Mouse (Mus musculus): ENCODE results near the gene Mmp20. TPM values are rescaled to one million over a fixed set of nuclear protein-coding genes. Genes with fewer than 3 reads are reported as not detected.

Mmp20 gene
- polyA plus RNA-seq (2011; ENCODE audit: insufficient read depth, insufficient read length, low read depth, missing spikeins), result not detected in 2 replicates

GRCm38 (mm10) chr9:7627931-7628330 is at the start of gene Mmp20:
Mmp20 (plus strand) TSS chr9:7628231.
- Histone ChIP-seq H3K4me1 (ENCODE audit: control insufficient read depth, insufficient read depth, low read length) (no peaks in the 10 kb centered on the region), H3K9ac (ENCODE audit: low read depth, poor library complexity, severe bottlenecking) (no peak within 1 kb of the TSS), H3K4me3 (ENCODE audit: low read depth, low read length) (no peak within 1 kb of the TSS), H3K27me3 (ENCODE audit: control insufficient read depth, insufficient read depth, low read length, poor library complexity, severe bottlenecking) (no peaks in the 10 kb centered on the region), H3K9me3 (replicated peaks; ENCODE audit: control insufficient read depth, insufficient read depth, low read length, poor library complexity, severe bottlenecking) (no peaks in the 10 kb centered on the region), H3K27ac (ENCODE audit: insufficient read depth, low read length) (no peak within 1 kb of the TSS), H3K36me3 (ENCODE audit: control insufficient read depth, insufficient read depth, low read length, poor library complexity, severe bottlenecking) (no peaks in the 10 kb centered on the region)
- no peak for TF ChIP-seq CTCF (IDR thresholded peaks at IDR 0.05; ENCODE audit: low read depth, low read length)
- no peak for TF ChIP-seq POLR2A (IDR thresholded peaks at IDR 0.05; ENCODE audit: insufficient read depth, low read length)
- TF ChIP-seq EP300 (IDR thresholded peaks at IDR 0.05; ENCODE audit: insufficient read depth, low read depth, low read length), result no peak

GRCm38 (mm10) chr9:7590063-7590462 is 38.0 kb upstream of the Mmp20 start:
- Histone ChIP-seq H3K27ac (ENCODE audit: insufficient read depth, low read length) (no peak overlapping the region), H3K4me1 (ENCODE audit: control insufficient read depth, insufficient read depth, low read length) (no peaks in the 10 kb centered on the region), H3K27me3 (ENCODE audit: control insufficient read depth, insufficient read depth, low read length, poor library complexity, severe bottlenecking) (no peaks in the 10 kb centered on the region), H3K9me3 (replicated peaks; ENCODE audit: control insufficient read depth, insufficient read depth, low read length, poor library complexity, severe bottlenecking) (no peaks in the 10 kb centered on the region), H3K36me3 (ENCODE audit: control insufficient read depth, insufficient read depth, low read length, poor library complexity, severe bottlenecking) (no peaks in the 10 kb centered on the region), H3K4me3 (ENCODE audit: low read depth, low read length) (no peak overlapping the region), H3K9ac (ENCODE audit: low read depth, poor library complexity, severe bottlenecking) (no peak overlapping the region)
- TF ChIP-seq CTCF (IDR thresholded peaks at IDR 0.05; ENCODE audit: low read depth, low read length) (no peak), POLR2A (IDR thresholded peaks at IDR 0.05; ENCODE audit: insufficient read depth, low read length) (no peak), EP300 (IDR thresholded peaks at IDR 0.05; ENCODE audit: insufficient read depth, low read depth, low read length) (no peak)

- no peak overlapping the region for H3K27ac ChIP-seq (ENCODE audit: insufficient read depth, low read length)
- H3K4me3 ChIP-seq (ENCODE audit: low read depth, low read length), result no peak overlapping the region
- H3K36me3 ChIP-seq (ENCODE audit: control insufficient read depth, insufficient read depth, low read length, poor library complexity, severe bottlenecking), result no peaks in the 10 kb centered on the region
- H3K9me3 ChIP-seq (replicated peaks; ENCODE audit: control insufficient read depth, insufficient read depth, low read length, poor library complexity, severe bottlenecking), result no peaks in the 10 kb centered on the region
- H3K4me1 ChIP-seq (ENCODE audit: control insufficient read depth, insufficient read depth, low read length), result no peaks in the 10 kb centered on the region
- no peak overlapping the region for H3K9ac ChIP-seq (ENCODE audit: low read depth, poor library complexity, severe bottlenecking)
- TF ChIP-seq POLR2A (IDR thresholded peaks at IDR 0.05; ENCODE audit: insufficient read depth, low read length) (no peak), CTCF (IDR thresholded peaks at IDR 0.05; ENCODE audit: low read depth, low read length) (no peak)
- H3K27me3 ChIP-seq (ENCODE audit: control insufficient read depth, insufficient read depth, low read length, poor library complexity, severe bottlenecking), result no peaks in the 10 kb centered on the region
Measured at GRCm38 (mm10) chr9:7593272-7593812, 34.7 kb upstream of the Mmp20 start.

DNA sequence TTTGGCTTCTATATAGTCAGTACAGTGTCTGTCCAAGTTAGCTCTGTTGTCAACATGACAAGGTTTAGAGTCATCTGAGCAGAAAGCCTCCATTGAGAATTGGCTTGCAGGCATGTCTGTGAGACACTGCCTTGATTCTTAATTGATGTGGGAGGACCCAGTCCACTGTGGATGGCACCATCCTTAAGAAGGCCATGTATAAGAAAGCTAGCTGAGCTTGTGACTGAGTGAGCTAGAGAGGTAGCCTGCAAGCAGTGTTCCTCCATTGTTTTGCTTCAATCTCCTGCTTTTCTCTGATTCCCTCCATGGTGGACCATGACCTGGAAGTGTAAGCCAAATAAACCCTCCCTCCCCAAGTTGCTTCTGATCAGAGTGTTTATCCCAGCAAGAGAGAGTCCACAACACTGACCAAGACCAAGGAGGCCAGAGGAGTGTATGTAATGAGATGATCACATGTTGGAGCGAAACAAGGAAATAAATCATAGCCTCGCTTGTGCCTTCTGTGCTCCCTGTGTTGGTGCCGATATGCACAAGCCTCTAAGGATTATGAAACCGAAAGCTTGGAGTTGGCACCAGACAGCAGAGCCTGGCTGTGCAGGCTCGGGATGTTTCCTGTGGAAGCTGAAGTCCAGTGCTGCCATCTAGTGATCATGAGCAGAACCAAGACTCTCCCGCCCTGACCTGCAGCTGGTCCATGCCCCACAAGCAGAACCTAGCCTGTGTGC is 33.1 kb upstream of the Mmp20 start:
- no peak for TF ChIP-seq POLR2A (IDR thresholded peaks at IDR 0.05; ENCODE audit: insufficient read depth, low read length)
- TF ChIP-seq CTCF (IDR thresholded peaks at IDR 0.05; ENCODE audit: low read depth, low read length), result peak; percentile 90
- no peak for TF ChIP-seq EP300 (IDR thresholded peaks at IDR 0.05; ENCODE audit: insufficient read depth, low read depth, low read length)
- Histone ChIP-seq H3K4me3 (ENCODE audit: low read depth, low read length) (no peak overlapping the region), H3K9ac (ENCODE audit: low read depth, poor library complexity, severe bottlenecking) (no peak overlapping the region), H3K36me3 (ENCODE audit: control insufficient read depth, insufficient read depth, low read length, poor library complexity, severe bottlenecking) (no peaks in the 10 kb centered on the region), H3K4me1 (ENCODE audit: control insufficient read depth, insufficient read depth, low read length) (no peaks in the 10 kb centered on the region), H3K27me3 (ENCODE audit: control insufficient read depth, insufficient read depth, low read length, poor library complexity, severe bottlenecking) (no peaks in the 10 kb centered on the region), H3K27ac (ENCODE audit: insufficient read depth, low read length) (no peak overlapping the region), H3K9me3 (replicated peaks; ENCODE audit: control insufficient read depth, insufficient read depth, low read length, poor library complexity, severe bottlenecking) (no peaks in the 10 kb centered on the region)

DNA sequence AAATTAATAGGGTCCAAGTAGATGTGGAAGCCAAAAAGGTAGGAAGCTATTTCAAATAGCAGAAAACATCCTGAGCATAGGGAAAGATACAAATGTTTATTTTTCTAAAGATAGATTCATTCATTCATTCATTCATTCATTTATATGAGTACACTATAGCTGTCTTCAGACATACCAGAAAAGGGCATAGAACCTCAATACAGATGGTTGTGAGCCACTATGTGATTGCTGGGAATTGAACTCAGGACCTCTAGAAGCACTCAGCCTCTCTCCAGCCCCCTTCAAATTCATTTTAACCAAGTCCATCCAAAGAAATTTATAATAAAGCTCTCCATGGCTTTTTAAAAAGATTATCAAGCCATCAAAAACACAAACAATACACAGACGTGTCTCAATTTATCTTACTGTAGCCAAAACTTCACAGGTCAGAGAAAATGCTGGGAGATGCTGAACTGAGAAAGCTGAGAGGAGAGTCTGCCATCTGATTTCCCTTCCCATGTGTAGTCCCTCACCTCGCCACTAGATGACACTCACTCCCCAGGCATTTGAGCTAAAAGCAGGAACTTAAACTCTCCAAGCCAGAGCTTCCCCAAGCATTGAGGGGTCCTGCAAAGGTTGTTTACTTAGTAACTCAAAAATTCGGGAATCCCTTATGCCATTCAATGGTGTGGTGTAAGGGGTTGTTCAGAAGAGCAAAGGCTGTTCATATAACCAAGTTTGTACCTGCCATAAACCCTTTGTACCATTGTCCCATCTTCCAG is 24.9 kb upstream of the Mmp20 start:
- no peaks in the 10 kb centered on the region for H3K9me3 ChIP-seq (replicated peaks; ENCODE audit: control insufficient read depth, insufficient read depth, low read length, poor library complexity, severe bottlenecking)
- peak; percentile 66 for TF ChIP-seq CTCF (IDR thresholded peaks at IDR 0.05; ENCODE audit: low read depth, low read length)
- TF ChIP-seq EP300 (IDR thresholded peaks at IDR 0.05; ENCODE audit: insufficient read depth, low read depth, low read length), result no peak
- no peak overlapping the region for H3K9ac ChIP-seq (ENCODE audit: low read depth, poor library complexity, severe bottlenecking)
- no peaks in the 10 kb centered on the region for H3K4me1 ChIP-seq (ENCODE audit: control insufficient read depth, insufficient read depth, low read length)
- H3K27me3 ChIP-seq (ENCODE audit: control insufficient read depth, insufficient read depth, low read length, poor library complexity, severe bottlenecking), result no peaks in the 10 kb centered on the region
- no peak overlapping the region for H3K27ac ChIP-seq (ENCODE audit: insufficient read depth, low read length)
- H3K36me3 ChIP-seq (ENCODE audit: control insufficient read depth, insufficient read depth, low read length, poor library complexity, severe bottlenecking), result no peaks in the 10 kb centered on the region
- H3K4me3 ChIP-seq (ENCODE audit: low read depth, low read length), result no peak overlapping the region

DNA sequence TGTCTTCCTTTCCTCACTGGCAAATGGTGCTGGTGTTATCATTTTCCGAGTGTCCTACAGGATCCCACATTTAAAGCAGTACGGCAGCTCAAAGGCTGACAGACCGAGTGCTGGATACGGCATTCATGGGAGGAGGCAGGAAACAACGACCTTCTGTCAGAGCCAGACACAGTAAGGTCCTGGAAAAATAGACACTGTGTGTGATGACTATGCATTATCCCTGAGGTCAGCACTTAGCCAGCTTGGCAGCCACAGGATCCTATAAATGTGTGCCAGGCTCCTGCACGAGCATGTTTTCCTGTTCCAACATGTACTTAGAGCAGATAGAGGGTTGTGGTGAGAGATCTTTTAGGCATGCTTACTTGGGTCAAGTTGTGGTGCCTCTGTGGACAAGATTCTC is 24.0 kb upstream of the Mmp20 start:
- Histone ChIP-seq H3K4me3 (ENCODE audit: low read depth, low read length) (no peak overlapping the region), H3K27me3 (ENCODE audit: control insufficient read depth, insufficient read depth, low read length, poor library complexity, severe bottlenecking) (no peaks in the 10 kb centered on the region), H3K27ac (ENCODE audit: insufficient read depth, low read length) (no peak overlapping the region), H3K9me3 (replicated peaks; ENCODE audit: control insufficient read depth, insufficient read depth, low read length, poor library complexity, severe bottlenecking) (peaks cover 3% of the 10 kb centered on the region; the same call in 1 of the 2 replicates), H3K4me1 (ENCODE audit: control insufficient read depth, insufficient read depth, low read length) (no peaks in the 10 kb centered on the region), H3K36me3 (ENCODE audit: control insufficient read depth, insufficient read depth, low read length, poor library complexity, severe bottlenecking) (no peaks in the 10 kb centered on the region), H3K9ac (ENCODE audit: low read depth, poor library complexity, severe bottlenecking) (no peak overlapping the region)
- no peak for TF ChIP-seq EP300 (IDR thresholded peaks at IDR 0.05; ENCODE audit: insufficient read depth, low read depth, low read length)
- no peak for TF ChIP-seq POLR2A (IDR thresholded peaks at IDR 0.05; ENCODE audit: insufficient read depth, low read length)
- no peak for TF ChIP-seq CTCF (IDR thresholded peaks at IDR 0.05; ENCODE audit: low read depth, low read length)
